Mouse (Mus musculus) B cell, adult 2 months (primary cell): ENCODE results near the gene Bhlha9.
"Not testable (repeated sequence)": the region's sequence is repeated elsewhere in the genome, so short reads cannot be mapped to it uniquely, and the experiment has no call there.

Source experiments
- DNase-seq, 2 experiments: peaks; one replicate each; pipeline ENCODE4 v3.0.0; 2022

Gene Bhlha9

DNA sequence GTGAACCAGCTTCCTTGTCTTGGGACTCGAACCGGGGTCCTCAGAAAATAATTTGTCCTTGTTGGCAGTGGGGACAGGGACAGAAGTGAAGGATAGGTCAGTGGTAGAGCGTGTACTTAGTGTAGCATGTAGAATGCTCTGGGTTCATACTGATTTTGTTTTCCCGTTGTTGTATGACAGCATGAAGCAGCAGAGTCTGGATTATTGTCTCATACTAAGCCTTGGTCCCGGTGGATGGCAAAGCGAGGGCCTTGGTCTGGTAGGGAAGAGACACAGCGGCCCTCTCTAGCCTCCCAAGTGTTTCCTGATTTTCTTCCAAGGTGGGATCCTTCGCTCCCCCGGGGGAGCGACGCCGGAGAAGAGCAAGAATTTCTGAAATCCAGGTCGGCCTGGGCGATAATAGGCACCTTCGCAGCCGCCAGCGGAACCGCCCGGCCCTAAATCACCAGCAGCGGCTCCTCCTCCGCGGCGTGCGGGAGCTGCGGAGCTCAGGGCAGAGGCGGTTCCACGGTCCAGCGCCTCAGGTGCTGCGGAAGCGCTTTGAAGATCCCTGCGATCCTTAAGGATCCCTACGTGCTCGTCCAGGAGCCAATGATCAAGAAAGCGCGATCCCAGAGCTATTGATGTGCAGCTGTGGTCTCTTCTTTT lies 6.1 kb upstream of the Bhlha9 start:
- DNase-seq, result no peak

- DNase-seq, result no peak
Measured at GRCm38 (mm10) chr11:76667807-76668206, 4.5 kb upstream of the Bhlha9 start.

DNA sequence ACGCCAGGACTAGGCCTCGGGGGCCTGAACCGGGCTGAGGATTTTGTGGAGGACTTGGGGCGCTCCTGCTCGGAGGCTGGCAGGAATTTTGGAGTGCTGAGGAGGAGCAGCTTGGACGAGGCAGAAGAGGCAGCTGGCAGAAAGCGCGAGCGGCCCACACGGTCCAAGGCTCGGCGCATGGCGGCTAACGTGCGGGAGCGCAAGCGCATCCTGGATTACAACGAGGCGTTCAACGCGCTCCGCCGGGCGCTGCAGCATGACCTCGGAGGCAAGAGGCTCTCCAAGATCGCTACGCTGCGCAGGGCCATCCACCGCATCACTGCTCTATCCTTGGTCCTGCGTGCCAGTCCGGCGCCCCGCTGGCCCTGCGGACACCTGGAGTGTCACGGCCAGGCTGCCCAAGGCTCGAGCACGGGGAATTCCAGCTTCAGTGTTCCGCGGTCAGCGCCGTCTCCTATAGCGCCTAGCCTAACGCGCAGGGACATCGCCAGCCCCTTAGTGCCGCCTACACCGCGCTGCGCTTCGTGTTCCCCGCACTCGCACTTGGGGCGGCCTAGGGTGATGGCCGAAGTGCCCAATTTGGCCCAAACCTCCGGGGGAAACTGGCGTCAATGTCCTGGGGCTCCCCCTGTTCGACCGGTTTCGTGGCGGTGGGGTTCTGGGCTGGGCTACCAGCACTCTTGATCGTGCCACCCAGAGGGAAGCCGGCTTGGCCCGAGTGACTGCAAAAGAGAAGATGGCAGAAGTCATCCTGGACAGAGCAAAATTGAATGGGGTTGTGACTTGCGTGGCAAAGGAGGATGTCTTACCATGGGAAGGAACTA lies 503 bp downstream of the Bhlha9 start:
- no peak for DNase-seq

- no peak for DNase-seq
Measured at GRCm38 (mm10) chr11:76674199-76674598, 1.9 kb downstream of the Bhlha9 start.

GRCm38 (mm10) chr11:76674704-76675103 lies 2.4 kb downstream of the Bhlha9 start:
- no peak for DNase-seq

- not testable (repeated sequence) for DNase-seq
Measured at GRCm38 (mm10) chr11:76679508-76679907, 7.2 kb downstream of the Bhlha9 start, which contains the start of gene Trarg1. Trarg1 (plus strand) TSS chr11:76679808.

DNA sequence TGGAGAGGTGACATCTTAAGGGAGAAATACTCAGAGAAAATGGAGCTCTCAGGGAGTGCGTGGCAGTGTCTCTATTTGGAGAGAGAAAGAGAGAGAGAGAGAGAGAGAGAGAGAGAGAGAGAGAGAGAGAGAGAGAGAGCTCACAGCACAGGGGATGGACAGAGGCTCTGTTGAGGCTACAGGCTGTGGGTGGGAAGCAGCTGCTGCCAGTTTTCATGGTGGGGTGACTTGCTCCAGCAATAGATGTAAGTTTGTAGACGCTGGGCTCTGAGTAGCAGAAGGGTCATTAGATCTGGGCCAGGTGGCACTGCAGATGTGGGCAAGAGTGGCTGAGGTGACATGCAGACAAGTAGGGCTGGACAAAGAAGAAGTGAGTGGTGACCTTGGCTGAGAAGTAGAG lies 13.3 kb downstream of the Bhlha9 start:
- no peak for DNase-seq

DNA sequence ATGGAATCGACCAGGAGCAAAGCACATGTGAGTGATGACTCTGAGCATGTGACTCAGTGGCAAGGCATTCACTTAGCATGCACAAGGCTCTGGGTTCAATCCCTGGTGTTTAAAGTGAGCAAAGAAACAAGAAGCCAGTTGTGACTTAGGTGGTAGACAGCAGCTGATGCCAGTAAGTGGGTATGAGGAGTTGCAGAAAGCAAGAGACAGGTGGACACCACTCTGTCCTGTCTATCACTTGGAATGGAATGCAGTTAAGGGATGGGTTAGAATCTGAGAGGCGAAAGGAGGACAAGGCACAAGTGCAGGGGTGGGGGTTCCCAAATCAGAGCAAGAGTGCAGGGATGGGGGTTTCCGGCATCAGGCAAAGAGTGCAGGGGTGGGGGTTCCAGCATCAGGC lies 19.8 kb downstream of the Bhlha9 start:
- DNase-seq, result no peak

GRCm38 (mm10) chr11:76695810-76696209 lies 23.5 kb downstream of the Bhlha9 start:
- no peak for DNase-seq

GRCm38 (mm10) chr11:76699626-76700025 lies 27.4 kb downstream of the Bhlha9 start:
- no peak for DNase-seq

GRCm38 (mm10) chr11:76707656-76708055 lies 35.4 kb downstream of the Bhlha9 start:
- no peak for DNase-seq

DNA sequence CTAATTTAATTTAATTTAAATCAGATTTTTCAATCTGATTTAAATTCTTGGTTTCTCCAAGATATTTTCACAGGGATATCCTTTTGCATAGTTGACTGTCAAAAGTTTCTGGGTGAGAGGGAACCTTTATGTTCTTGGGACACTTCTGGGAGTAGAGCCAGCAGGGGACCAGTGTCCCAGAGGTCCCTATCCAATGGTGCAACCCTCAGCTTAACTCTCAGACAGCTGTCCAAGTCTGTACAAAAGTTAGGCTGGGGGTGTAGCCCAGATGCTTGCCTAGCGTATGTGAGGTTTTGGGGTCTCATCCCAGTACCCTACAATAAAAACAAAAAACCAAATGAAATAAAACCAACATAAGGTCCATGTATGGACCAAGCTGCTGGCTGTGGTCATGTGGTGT lies 35.8 kb downstream of the Bhlha9 start:
- no peak for DNase-seq

DNA sequence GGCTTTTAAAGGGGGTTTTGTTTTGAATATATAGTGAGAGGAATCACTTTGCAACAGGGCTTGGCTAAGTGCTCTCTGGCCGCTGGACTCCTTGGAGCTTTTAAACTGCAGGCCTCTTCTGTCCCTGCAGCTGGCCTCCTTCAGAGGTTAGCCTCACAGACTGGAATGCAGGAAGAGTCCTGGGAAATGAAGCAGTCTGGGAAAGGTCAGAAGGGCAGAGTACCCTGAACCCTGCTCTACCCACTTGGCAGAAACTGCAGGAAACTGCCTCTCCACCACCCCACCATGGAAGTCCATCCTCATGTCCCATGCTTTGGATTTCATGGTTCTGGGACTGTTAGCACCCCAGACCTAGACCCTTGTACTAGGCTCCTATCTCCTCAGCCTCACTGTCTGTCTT lies 36.6 kb downstream of the Bhlha9 start:
- DNase-seq, result no peak

DNA sequence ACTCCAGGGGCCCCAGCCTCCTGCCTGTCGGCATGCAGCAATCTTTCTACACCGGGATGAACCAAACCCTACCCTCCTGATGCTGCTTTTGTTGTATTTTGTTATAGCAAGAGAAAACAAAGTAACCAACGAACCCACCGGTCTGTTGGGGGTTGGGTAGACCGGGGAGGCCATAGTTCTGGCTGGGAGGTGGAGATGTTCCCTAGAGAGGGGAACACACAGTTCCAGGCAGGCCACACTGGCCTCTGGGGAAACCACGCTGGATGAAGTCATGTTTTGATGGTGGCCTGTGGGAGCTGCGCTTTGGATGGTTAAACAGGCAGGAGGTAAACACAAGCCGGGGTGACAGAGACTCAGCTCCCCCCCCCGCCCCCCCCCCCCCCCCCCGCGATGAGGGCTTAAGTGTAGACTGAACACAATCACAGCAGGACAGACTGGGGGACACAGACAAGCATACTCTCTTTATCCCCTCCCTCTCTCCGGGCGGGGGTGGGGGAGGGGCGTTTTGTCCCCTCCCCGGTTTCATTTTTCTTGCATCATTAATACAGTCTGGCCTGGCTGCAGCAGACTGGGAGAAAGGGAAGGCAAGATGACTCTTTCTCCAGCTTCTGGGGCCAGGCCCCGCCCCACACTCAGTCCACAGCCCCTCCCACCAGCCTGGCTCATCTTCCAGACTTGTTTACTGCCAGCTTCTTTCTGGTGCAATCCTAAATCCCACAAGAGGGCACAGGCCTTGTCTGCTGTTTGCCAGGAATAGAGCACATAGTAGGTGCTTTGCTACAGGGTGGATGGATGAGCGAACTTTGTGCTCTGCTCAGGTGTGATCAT lies 37.6 kb downstream of the Bhlha9 start:
- no peak for DNase-seq

GRCm38 (mm10) chr11:76717000-76717399 lies 44.7 kb downstream of the Bhlha9 start:
- no peak for DNase-seq
